Mouse (Mus musculus) mouse embryonic stem cell (cell line): ENCODE measurements around the gene Rsph1.

ENCODE experiments used
- in situ Hi-C, 2 experiments: fragments of 300-500 bp; cut with MboI; formaldehyde crosslinking; loops; 1 replicate in 1 of 2; 3 replicates in 1 of 2; pipeline ENCODE4 v1.14.3; 2019 to 2020; ENCODE audit warnings: low sequenced_read_pairs in 2 of 2, low pct_unique_long_range_greater_than_20kb in 1 of 2, mixed read lengths in 1 of 2; ENCODE audit not compliant: unreplicated experiment in 1 of 2

The Rsph1 gene

GRCm38 (mm10) chr17:31232251-31233010, 44.8 kb downstream of the Rsph1 start:
- in situ Hi-C loops = no loop called here

- in situ Hi-C loops = no loop called here
These were observed 45.4 kb downstream of the Rsph1 start for GRCm38 (mm10) chr17:31231780-31232179.

- in situ Hi-C loops = no loop called here
These were observed 50.3 kb downstream of the Rsph1 start for GRCm38 (mm10) chr17:31226931-31227330.

GRCm38 (mm10) chr17:31226368-31226767, 50.8 kb downstream of the Rsph1 start:
- in situ Hi-C loops = no loop called here

- in situ Hi-C loops = no loop called here
These were observed 52.6 kb downstream of the Rsph1 start for GRCm38 (mm10) chr17:31224591-31224990.

GRCm38 (mm10) chr17:31223835-31224234, 53.3 kb downstream of the Rsph1 start:
- in situ Hi-C loops = no loop called here

GRCm38 (mm10) chr17:31222810-31223310, 54.3 kb downstream of the Rsph1 start:
- in situ Hi-C loops = no loop called here

- in situ Hi-C loops = no loop called here
These were observed 60.9 kb downstream of the Rsph1 start for GRCm38 (mm10) chr17:31216068-31216955.

- in situ Hi-C loops = no loop called here
These were observed 65.3 kb downstream of the Rsph1 start for GRCm38 (mm10) chr17:31211881-31212280.

- in situ Hi-C loops = no loop called here
These were observed 66.9 kb downstream of the Rsph1 start for GRCm38 (mm10) chr17:31210299-31210698.

GRCm38 (mm10) chr17:31209376-31209930, 67.7 kb downstream of the Rsph1 start:
- in situ Hi-C loops = no loop called here

GRCm38 (mm10) chr17:31208654-31209053, 68.5 kb downstream of the Rsph1 start:
- in situ Hi-C loops = no loop called here

- in situ Hi-C loops = no loop called here
These were observed 69.3 kb downstream of the Rsph1 start, which contains the start of gene Ubash3a for GRCm38 (mm10) chr17:31207771-31208334. TSS of gene Ubash3a (plus strand) at chr17:31207873.
